Mouse (Mus musculus) heart, adult 2 months (tissue): ENCODE measurements around the gene Ptpre.

Experiments
- CTCF ChIP-seq: fragments of 200-600 bp; IDR thresholded peaks from 2 replicates; pipeline ENCODE4 v1.8.1; 2022; ENCODE audit warnings: antibody characterized with exemption, mild to moderate bottlenecking, moderate library complexity
- EP300 ChIP-seq: fragments of 200-500 bp; IDR thresholded peaks from 2 replicates; pipeline ENCODE4 v1.6.1; 2011; ENCODE audit warnings: low read depth, low read length, control low read depth; ENCODE audit not compliant: insufficient read depth

DNA sequence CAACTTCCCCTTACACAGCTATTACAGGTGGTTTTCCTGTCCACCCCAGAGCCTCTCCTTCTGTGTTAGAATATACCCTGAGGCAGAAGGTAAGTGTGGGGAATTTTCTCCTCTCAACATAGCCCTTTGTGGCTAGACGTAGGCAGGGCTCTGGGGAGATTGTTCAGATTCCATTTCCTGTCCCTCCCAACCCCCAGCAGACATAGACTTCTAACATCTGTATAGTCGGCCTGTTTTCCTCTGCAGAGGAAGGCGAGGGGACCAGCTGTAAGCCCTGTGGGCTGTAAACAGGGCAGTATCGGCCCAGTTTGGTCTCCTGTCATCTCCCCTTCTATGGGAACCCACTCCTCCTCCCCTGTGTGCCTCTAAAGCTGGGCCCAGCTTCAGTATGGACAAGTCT lies 20.1 kb upstream of the Ptpre start:
- TF ChIP-seq CTCF = no peak
- TF ChIP-seq EP300 = no peak
